Mouse (Mus musculus) limb, embryonic 15.5 days (tissue): ENCODE results near the gene Ttll5. TPM values are rescaled to one million over a fixed set of nuclear protein-coding genes. Genes with fewer than 3 reads are reported as not detected.

Source experiments
- ATAC-seq: fragments of 200-750 bp; cut with Nextera tagmentation; 2 replicates; pipeline ENCODE4 v1.8.0; 2017; ENCODE audit warnings: low read depth, moderate TSS enrichment; ENCODE audit not compliant: insufficient number of reproducible peaks, low FRiP score, low TSS enrichment
- H3K27ac ChIP-seq: fragments of 300-500 bp; sonication (generic); 2 replicates; pipeline ENCODE4 v1.5.1; 2015; ENCODE audit warnings: moderate library complexity, mild to moderate bottlenecking, inconsistent platforms
- H3K27me3 ChIP-seq: fragments of 300-500 bp; sonication (generic); 2 replicates; pipeline ENCODE4 v1.6.1; 2015; ENCODE audit warnings: inconsistent platforms
- H3K36me3 ChIP-seq: fragments of 300-500 bp; sonication (generic); 2 replicates; pipeline ENCODE4 v1.6.1; 2015; ENCODE audit warnings: inconsistent platforms
- H3K4me1 ChIP-seq: fragments of 300-500 bp; sonication (generic); 2 replicates; pipeline ENCODE4 v1.6.1; 2015; ENCODE audit warnings: inconsistent platforms
- H3K4me2 ChIP-seq: fragments of 300-500 bp; sonication (generic); 2 replicates; pipeline ENCODE4 v1.6.1; 2015; ENCODE audit warnings: mild to moderate bottlenecking, inconsistent platforms
- H3K4me3 ChIP-seq: fragments of 300-500 bp; sonication (generic); 2 replicates; pipeline ENCODE4 v1.5.1; 2015; ENCODE audit warnings: mild to moderate bottlenecking, inconsistent platforms
- H3K9ac ChIP-seq: fragments of 300-500 bp; sonication (generic); 2 replicates; pipeline ENCODE4 v1.6.1; 2015; ENCODE audit warnings: inconsistent platforms
- H3K9me3 ChIP-seq: fragments of 300-500 bp; sonication (generic); 2 replicates; pipeline ENCODE4 v1.6.1; 2016; ENCODE audit warnings: inconsistent platforms
- WGBS: fragments of 180-500 bp; shearing (Covaris S2); methylation state at CpG from one replicate; pipeline ENCODE4 v1.1.7; 2015; 5-methylcytosine and 5-hydroxymethylcytosine counted together
- polyA plus RNA-seq: library from polyadenylated mRNA; unstranded; fragments of >200 nt; fragmentation: Nextera tagmentation; extraction: Ambion mirVana; gene quantifications from 2 replicates; pipeline ENCODE4 v1.2.1, GENCODE M21; 2015

The Ttll5 gene
- polyA plus RNA-seq, 1 experiment from 2014 or later, result 13.0 TPM

DNA sequence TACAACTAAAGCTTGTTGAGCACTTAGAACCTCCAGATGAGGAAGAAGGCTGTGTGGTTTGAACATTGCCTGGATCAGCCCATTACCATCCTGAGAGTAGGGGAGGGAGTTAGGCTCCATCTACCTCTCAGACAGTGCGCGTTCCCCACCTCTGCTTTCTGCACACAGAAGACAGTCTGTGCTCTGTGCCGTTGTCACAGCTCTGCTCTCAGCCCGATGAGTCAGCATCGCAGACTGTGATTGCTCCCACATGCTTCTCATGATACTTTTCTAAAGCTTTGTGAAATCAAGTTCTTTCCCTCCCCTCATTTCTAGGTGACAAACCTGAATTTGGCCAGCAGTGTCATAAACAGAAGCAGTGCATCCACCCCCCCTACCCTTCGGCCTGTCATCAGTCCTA, 131.8 kb downstream of the Ttll5 start:
- 59% methylated on average over 6 of the region's 6 CpGs for WGBS
- no peak for ATAC-seq
- Histone ChIP-seq H3K27ac (peak overlapping the region; percentile 11; the same call in 1 of the 2 replicates), H3K9me3 (no peaks in the 10 kb centered on the region), H3K9ac (no peak overlapping the region), H3K4me2 (no peak overlapping the region), H3K27me3 (no peaks in the 10 kb centered on the region), H3K36me3 (0 out of 2 replicates have a peak, but pooled peaks cover 2% of the 10 kb centered on the region), H3K4me1 (peaks cover 22% of the 10 kb centered on the region), H3K4me3 (no peak overlapping the region)

DNA sequence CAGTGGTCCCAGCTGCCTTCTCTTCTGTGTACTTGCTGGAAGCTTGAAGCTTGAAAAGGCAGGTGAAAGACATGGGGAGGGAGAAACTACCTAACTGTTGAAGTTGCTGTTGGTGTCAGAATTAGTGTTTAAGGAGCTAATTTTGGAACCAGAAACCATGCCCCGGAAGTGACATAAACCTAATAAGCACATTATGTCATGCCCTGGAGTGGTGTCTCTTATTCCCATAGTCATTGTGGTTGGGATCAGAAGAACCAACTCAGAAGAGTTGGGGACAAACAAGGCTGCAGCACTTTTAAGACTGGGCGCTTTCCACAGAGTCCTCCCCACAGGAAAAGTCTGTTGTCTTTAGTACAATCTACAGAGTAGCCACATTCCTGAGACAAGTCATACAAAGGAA, 134.0 kb downstream of the Ttll5 start:
- no peak for ATAC-seq
- Histone ChIP-seq H3K9ac (no peak overlapping the region), H3K4me1 (peaks cover 27% of the 10 kb centered on the region), H3K4me3 (no peak overlapping the region), H3K4me2 (no peak overlapping the region), H3K9me3 (no peaks in the 10 kb centered on the region), H3K36me3 (0 out of 2 replicates have a peak, but pooled peaks cover 2% of the 10 kb centered on the region), H3K27me3 (no peaks in the 10 kb centered on the region), H3K27ac (no peak overlapping the region)
- WGBS, result 69% methylated on average over 2 of the region's 2 CpGs

DNA sequence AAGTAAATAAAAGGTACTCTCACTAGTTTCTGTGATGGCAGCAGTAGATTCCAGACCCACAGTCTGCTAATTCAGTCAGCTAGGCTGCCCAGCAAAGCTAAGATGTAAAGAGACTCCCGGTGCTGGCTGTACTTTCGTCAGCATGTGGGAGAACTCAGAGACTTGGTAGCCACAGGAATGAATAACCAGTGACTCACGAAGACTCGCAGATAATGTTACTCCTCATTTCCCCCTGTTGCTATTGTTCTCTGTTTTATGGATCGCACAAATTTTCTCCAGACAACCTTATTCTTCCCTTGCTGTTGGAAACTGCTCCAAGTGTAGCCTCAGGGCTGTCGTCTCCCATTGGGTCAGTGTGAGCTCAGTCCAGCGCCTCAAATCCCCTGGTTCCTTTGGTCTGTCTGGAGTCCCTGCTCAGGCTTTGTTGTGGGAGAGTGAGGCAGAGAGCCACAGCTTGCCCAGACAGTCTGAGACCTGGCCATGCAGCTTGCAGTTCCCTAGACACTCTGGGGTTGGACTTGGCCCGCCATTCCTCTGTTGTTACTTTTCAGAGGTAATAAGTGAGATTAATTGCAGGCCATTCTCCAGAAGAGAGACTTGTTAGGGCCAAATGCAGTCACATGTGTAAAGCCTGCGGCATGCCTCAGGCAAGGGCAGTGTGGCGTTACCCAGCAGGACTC, 135.5 kb downstream of the Ttll5 start:
- no peaks in the 10 kb centered on the region for H3K9me3 ChIP-seq
- H3K9ac ChIP-seq, result no peak overlapping the region
- no peak overlapping the region for H3K4me3 ChIP-seq
- H3K4me1 ChIP-seq, result peaks cover 31% of the 10 kb centered on the region
- 27% methylated on average over 10 of the region's 10 CpGs for WGBS
- H3K27me3 ChIP-seq, result no peaks in the 10 kb centered on the region
- H3K4me2 ChIP-seq, result no peak overlapping the region
- peak; percentile 36; the same call in 1 of the 2 replicates for ATAC-seq
- peak overlapping the region; percentile 76 for H3K27ac ChIP-seq
- H3K36me3 ChIP-seq, result no peaks in the 10 kb centered on the region

DNA sequence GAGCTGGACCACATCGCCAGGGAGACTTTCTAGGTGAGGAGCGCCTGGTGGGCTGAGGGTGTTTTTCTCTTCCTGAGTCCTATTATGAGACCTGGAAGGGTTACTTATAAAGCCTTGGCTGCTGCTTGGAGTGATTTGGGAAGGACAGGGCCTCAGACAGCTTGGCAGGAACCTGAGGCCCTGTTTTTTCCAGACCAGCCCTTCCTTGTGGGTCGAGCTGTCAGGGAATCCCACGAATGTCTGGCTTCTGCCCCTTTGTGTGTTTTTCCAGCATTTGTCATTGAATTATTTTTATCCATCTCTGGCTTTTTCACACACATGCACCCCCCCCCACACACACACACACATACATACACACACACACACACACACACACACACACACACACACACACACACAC, 136.2 kb downstream of the Ttll5 start:
- Histone ChIP-seq H3K27ac (peak overlapping the region; percentile 76), H3K36me3 (no peaks in the 10 kb centered on the region), H3K9me3 (no peaks in the 10 kb centered on the region), H3K9ac (no peak overlapping the region), H3K27me3 (no peaks in the 10 kb centered on the region), H3K4me2 (no peak overlapping the region), H3K4me1 (peaks cover 31% of the 10 kb centered on the region), H3K4me3 (no peak overlapping the region)
- 0 out of 2 replicates have a peak, but pooled peaks have one; percentile 19 for ATAC-seq
- WGBS, result 56% methylated on average over 4 of the region's 4 CpGs

DNA sequence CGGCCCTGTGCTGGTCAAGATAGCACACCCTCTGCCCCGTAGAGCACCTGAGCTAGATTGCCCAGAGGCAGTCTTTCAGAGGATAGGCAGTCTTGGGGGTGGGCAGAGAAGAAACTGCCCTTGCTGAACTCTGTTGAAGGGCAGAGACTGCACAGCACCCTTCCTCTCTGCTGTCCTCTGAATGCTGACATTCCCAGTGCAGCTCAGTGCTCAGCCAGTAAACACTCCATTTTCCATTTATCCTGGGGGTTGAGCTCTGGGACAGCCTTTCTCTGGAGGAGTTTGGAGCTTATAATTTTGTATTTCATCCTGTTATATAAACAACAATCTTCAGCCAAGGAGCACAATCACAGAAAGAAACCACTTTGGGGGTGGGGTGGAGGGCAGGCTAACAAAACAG, 138.7 kb downstream of the Ttll5 start:
- Histone ChIP-seq H3K4me3 (no peak overlapping the region), H3K9ac (no peak overlapping the region), H3K36me3 (no peaks in the 10 kb centered on the region), H3K9me3 (no peaks in the 10 kb centered on the region), H3K4me1 (peaks cover 26% of the 10 kb centered on the region), H3K27me3 (no peaks in the 10 kb centered on the region), H3K4me2 (no peak overlapping the region), H3K27ac (no peak overlapping the region)
- 74% methylated on average over 2 of the region's 2 CpGs for WGBS
- ATAC-seq, result no peak

- Histone ChIP-seq H3K9ac (no peak overlapping the region), H3K27me3 (no peaks in the 10 kb centered on the region), H3K36me3 (no peaks in the 10 kb centered on the region), H3K4me2 (no peak overlapping the region), H3K4me3 (no peak overlapping the region), H3K4me1 (peaks cover 26% of the 10 kb centered on the region), H3K9me3 (no peaks in the 10 kb centered on the region), H3K27ac (no peak overlapping the region)
- WGBS, result 68% methylated on average over 11 of the region's 11 CpGs
- no peak for ATAC-seq
Measured at GRCm38 (mm10) chr12:85963699-85964098, 139.2 kb downstream of the Ttll5 start.

GRCm38 (mm10) chr12:85964436-85964835, 140.0 kb downstream of the Ttll5 start:
- Histone ChIP-seq H3K4me2 (no peak overlapping the region), H3K27me3 (no peaks in the 10 kb centered on the region), H3K9me3 (no peaks in the 10 kb centered on the region), H3K4me1 (peaks cover 24% of the 10 kb centered on the region), H3K36me3 (no peaks in the 10 kb centered on the region), H3K9ac (no peak overlapping the region), H3K27ac (no peak overlapping the region), H3K4me3 (no peak overlapping the region)
- no peak for ATAC-seq
- WGBS, result 81% methylated on average over 3 of the region's 3 CpGs

- no peaks in the 10 kb centered on the region for H3K9me3 ChIP-seq
- H3K4me2 ChIP-seq, result no peak overlapping the region
- peaks cover 31% of the 10 kb centered on the region for H3K4me1 ChIP-seq
- H3K4me3 ChIP-seq, result no peak overlapping the region
- no peak overlapping the region for H3K27ac ChIP-seq
- H3K9ac ChIP-seq, result no peak overlapping the region
- no peak for ATAC-seq
- no peaks in the 10 kb centered on the region for H3K36me3 ChIP-seq
- H3K27me3 ChIP-seq, result no peaks in the 10 kb centered on the region
Measured at GRCm38 (mm10) chr12:85967812-85968211, 143.4 kb downstream of the Ttll5 start.

DNA sequence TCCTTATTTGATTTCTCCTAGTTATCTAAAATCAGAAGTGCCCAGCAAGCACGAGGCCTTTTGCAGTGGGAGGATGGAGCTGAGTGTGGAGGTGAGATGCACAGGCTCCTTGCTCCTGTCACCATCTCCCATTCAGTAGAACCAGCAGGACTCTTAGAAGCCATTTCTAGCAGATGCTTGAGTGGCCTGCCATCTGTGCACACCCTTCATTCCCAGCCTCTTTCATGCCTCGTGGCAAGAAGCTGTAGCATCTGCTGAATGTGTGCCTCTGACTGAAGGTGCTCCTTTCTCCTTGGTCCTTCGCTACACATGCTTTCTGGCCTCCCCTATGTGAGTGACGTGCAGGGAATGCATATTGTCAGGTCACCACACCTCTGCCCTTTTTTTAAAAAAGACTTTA, 143.9 kb downstream of the Ttll5 start:
- peaks cover 28% of the 10 kb centered on the region for H3K4me1 ChIP-seq
- H3K9me3 ChIP-seq, result no peaks in the 10 kb centered on the region
- H3K4me3 ChIP-seq, result no peak overlapping the region
- ATAC-seq, result no peak
- H3K4me2 ChIP-seq, result no peak overlapping the region
- no peaks in the 10 kb centered on the region for H3K27me3 ChIP-seq
- H3K9ac ChIP-seq, result no peak overlapping the region
- H3K27ac ChIP-seq, result no peak overlapping the region
- H3K36me3 ChIP-seq, result no peaks in the 10 kb centered on the region
- WGBS, result 78% methylated on average over 4 of the region's 4 CpGs

- no peak; the same call in 1 of the 2 replicates for ATAC-seq
- Histone ChIP-seq H3K4me3 (no peak overlapping the region), H3K9me3 (no peaks in the 10 kb centered on the region), H3K4me1 (peaks cover 33% of the 10 kb centered on the region), H3K27ac (peak overlapping the region; percentile 69), H3K36me3 (no peaks in the 10 kb centered on the region), H3K27me3 (no peaks in the 10 kb centered on the region), H3K9ac (no peak overlapping the region), H3K4me2 (no peak overlapping the region)
- WGBS, result 17% methylated on average over 5 of the region's 5 CpGs
Measured at GRCm38 (mm10) chr12:85969571-85969970, 145.1 kb downstream of the Ttll5 start.

DNA sequence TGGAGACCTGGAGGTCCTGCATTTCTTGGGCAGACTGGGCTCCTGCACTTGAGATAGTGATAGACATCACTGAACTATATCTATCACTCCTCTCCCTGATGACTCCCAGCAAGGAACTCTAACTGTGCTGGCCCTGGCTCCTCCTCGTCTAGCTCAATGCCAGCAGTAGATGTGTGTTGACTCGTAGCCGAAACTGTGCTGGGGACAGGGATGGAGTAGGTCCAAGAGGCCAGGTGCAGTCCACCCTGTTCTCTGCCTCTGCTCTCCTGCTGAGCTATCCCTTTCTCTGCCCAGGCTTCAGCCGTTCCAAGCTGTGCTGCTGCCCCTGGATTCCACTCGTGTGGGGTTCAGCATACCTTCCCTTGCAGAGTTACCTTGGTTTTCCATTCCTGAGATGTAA, 145.7 kb downstream of the Ttll5 start:
- H3K27me3 ChIP-seq, result no peaks in the 10 kb centered on the region
- 43% methylated on average over 5 of the region's 5 CpGs for WGBS
- H3K4me1 ChIP-seq, result peaks cover 33% of the 10 kb centered on the region
- no peak for ATAC-seq
- no peak overlapping the region for H3K4me3 ChIP-seq
- H3K9me3 ChIP-seq, result no peaks in the 10 kb centered on the region
- no peak overlapping the region for H3K4me2 ChIP-seq
- no peak overlapping the region for H3K9ac ChIP-seq
- H3K27ac ChIP-seq, result peak overlapping the region; percentile 69
- no peaks in the 10 kb centered on the region for H3K36me3 ChIP-seq

DNA sequence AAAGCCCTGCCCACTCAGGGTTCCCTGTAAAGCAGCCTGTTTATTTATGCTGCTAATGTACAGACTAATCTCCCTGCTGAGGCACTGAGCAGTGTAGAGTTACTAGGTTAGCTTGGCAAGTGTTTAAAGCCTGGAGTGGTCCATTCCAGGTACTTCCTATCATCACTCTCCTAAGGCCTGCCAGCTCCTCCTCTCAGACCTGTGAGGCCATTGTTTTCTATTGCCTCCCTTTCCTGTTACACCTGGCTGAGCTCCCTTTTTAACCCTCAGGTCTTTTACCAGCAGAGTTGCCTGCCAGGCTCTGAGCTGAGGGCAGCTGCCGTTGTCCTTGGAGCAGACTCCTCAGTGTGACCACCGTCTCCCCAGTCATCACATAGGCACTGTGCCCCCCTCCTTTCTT, 146.3 kb downstream of the Ttll5 start:
- no peak for ATAC-seq
- no peak overlapping the region for H3K4me2 ChIP-seq
- peak overlapping the region; percentile 69 for H3K27ac ChIP-seq

GRCm38 (mm10) chr12:85971655-85972054, 147.2 kb downstream of the Ttll5 start:
- no peak for ATAC-seq
- H3K4me2 ChIP-seq, result no peak overlapping the region
- no peaks in the 10 kb centered on the region for H3K9me3 ChIP-seq
- no peaks in the 10 kb centered on the region for H3K36me3 ChIP-seq
- peaks cover 33% of the 10 kb centered on the region for H3K4me1 ChIP-seq
- H3K9ac ChIP-seq, result no peak overlapping the region
- 85% methylated on average over 4 of the region's 4 CpGs for WGBS
- no peak overlapping the region for H3K4me3 ChIP-seq
- no peak overlapping the region for H3K27ac ChIP-seq
- H3K27me3 ChIP-seq, result no peaks in the 10 kb centered on the region

More for the DNA sequence above, 146.3 kb downstream of the Ttll5 start:
- H3K27me3 ChIP-seq, result no peaks in the 10 kb centered on the region
- H3K4me1 ChIP-seq, result peaks cover 33% of the 10 kb centered on the region
- H3K4me3 ChIP-seq, result no peak overlapping the region
- H3K9ac ChIP-seq, result no peak overlapping the region
- H3K36me3 ChIP-seq, result no peaks in the 10 kb centered on the region
- 33% methylated on average over 2 of the region's 2 CpGs for WGBS
- H3K9me3 ChIP-seq, result no peaks in the 10 kb centered on the region
